Mouse (Mus musculus) liver, embryonic 14.5 days (tissue): ENCODE measurements at regions not wholly inside any gene's neighbourhood (a gene's known extent, or its start where the extent isn't known, plus 50 kb on each side); places are given as distances from the start of the nearest gene placed in this dataset.

ENCODE experiments used
- ATAC-seq: fragments of 200-750 bp; cut with Nextera tagmentation; 2 replicates; pipeline ENCODE4 v1.8.0; 2017; ENCODE audit warnings: moderate number of reproducible peaks, mild to moderate bottlenecking, moderate library complexity; ENCODE audit not compliant: insufficient read depth
- DNase-seq, 3 experiments: peaks; one replicate each; pipeline ENCODE4 v3.0.0-alpha.2; 2012 to 2013; ENCODE audit warnings: low read depth in 3 of 3, low spot score in 3 of 3
- H3K27ac ChIP-seq: fragments of 300-500 bp; sonication (generic); 2 replicates; pipeline ENCODE4 v1.5.1; 2014; ENCODE audit warnings: moderate library complexity, mild to moderate bottlenecking, control low read depth, inconsistent platforms
- H3K27me3 ChIP-seq: fragments of 300-500 bp; sonication (generic); 2 replicates; pipeline ENCODE4 v1.6.1; 2014; ENCODE audit warnings: mild to moderate bottlenecking, low read length, moderate library complexity; ENCODE audit not compliant: control insufficient read depth, insufficient read depth
- H3K36me3 ChIP-seq: fragments of 300-500 bp; sonication (generic); replicated peaks from 2 replicates; pipeline ENCODE4 v1.6.1; 2014; ENCODE audit warnings: low read depth; ENCODE audit not compliant: control insufficient read depth, insufficient read depth
- H3K4me1 ChIP-seq, 2 experiments: fragments of 200-500 bp in 1 of 2; fragments of 300-500 bp in 1 of 2; sonication (generic) in 1 of 2; replicated peaks; 2 replicates each; pipeline ENCODE4 v1.6.1; 2012 to 2014; ENCODE audit warnings: antibody characterized with exemption in 1 of 2, inconsistent platforms in 1 of 2, low read length in 1 of 2; ENCODE audit not compliant: control insufficient read depth in 2 of 2, insufficient read depth in 2 of 2
- H3K4me2 ChIP-seq: fragments of 300-500 bp; sonication (generic); 2 replicates; pipeline ENCODE4 v1.6.1; 2014; ENCODE audit warnings: low read depth, mild to moderate bottlenecking, control low read depth, moderate library complexity
- H3K4me3 ChIP-seq, 2 experiments: fragments of 200-500 bp in 1 of 2; fragments of 300-500 bp in 1 of 2; sonication (generic) in 1 of 2; 2 replicates each; pipeline ENCODE4 v1.5.1; 2012 to 2014; ENCODE audit warnings: low read depth in 2 of 2, low read length in 2 of 2, mild to moderate bottlenecking in 2 of 2, control low read depth in 1 of 2, inconsistent platforms in 1 of 2, moderate library complexity in 1 of 2; ENCODE audit not compliant: insufficient read depth in 1 of 2
- H3K9ac ChIP-seq: fragments of 300-500 bp; sonication (generic); replicated peaks from 2 replicates; pipeline ENCODE4 v1.6.1; 2014; ENCODE audit warnings: mild to moderate bottlenecking, control low read depth, moderate library complexity
- H3K9me3 ChIP-seq: fragments of 300-500 bp; sonication (generic); 2 replicates; pipeline ENCODE4 v1.6.1; 2016; ENCODE audit warnings: low read length, mixed read lengths; ENCODE audit not compliant: control insufficient read depth
- CTCF ChIP-seq: IDR thresholded peaks from 2 replicates; pipeline ENCODE4 v1.5.1; 2016; ENCODE audit warnings: antibody characterized with exemption, low read depth, control low read depth
- EP300 ChIP-seq: IDR thresholded peaks from 2 replicates; pipeline ENCODE4 v1.6.1; 2016; ENCODE audit warnings: antibody characterized with exemption, low read depth
- WGBS: fragments of 180-500 bp; shearing (Covaris S2); extraction: QIAGEN DNeasy Blood & Tissue Kit; methylation state at CpG from one replicate; pipeline ENCODE4 v1.1.7; 2014; ENCODE audit not compliant: insufficient replicate concordance; 5-methylcytosine and 5-hydroxymethylcytosine counted together

DNA sequence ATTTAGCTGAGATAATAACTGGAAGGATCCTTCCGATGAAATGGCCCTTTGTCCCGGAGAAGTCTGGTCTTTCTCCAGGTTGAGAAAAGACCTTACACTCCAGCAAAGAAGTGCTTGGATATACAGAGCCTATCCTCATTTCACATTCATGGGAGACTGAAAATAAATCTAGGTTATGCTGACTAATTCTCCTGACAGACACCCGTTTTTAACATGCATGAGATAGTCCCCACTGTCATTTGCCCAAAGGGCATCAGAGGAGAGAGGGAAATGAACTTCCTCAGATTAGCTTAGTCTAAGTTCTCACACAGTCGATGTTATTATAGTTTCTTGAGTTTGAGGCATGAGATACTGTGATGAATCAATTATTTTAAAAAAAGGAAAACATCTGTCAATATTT lies 99.7 kb upstream of the Irak1bp1 start:
- WGBS = 54% methylated on average over 4 of the region's 4 CpGs
- TF ChIP-seq CTCF (no peak), EP300 (no peak)
- no peak overlapping the region for H3K4me2 ChIP-seq
- no peaks in the 10 kb centered on the region for H3K36me3 ChIP-seq
- no peaks in the 10 kb centered on the region for H3K27me3 ChIP-seq
- ATAC-seq (no peak), DNase-seq (no peak)
- no peaks in the 10 kb centered on the region for H3K9me3 ChIP-seq
- H3K27ac ChIP-seq = no peak overlapping the region
- no peak overlapping the region for H3K9ac ChIP-seq
- no peak overlapping the region for H3K4me3 ChIP-seq
- no peaks in the 10 kb centered on the region for H3K4me1 ChIP-seq

DNA sequence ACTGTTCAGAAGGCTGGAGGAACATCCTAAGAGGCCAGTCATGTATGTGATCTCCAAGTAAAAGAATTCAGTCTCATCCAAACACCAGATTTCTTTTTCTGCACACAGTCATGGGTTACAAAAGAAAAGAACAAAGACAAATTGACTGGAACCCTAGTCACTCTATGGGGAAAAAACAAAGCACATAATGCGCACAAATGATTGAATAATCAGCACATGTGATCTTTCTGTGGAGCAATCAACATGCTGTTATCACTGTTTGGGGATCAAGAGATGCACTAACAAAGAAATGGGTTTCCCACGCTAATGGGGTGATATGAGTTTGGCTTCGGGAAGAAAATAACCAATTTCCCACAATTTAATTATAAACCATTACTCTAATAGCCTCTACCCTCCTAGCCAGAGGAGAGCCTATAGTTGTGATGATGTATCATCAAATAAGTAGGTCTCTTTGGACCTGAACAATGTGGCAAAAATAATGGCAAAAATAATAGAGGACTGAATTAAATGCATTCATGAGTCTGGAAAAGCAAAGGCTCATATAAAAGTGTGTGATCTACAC lies 96.2 kb upstream of the Irak1bp1 start:
- ATAC-seq = no peak
- TF ChIP-seq CTCF (no peak), EP300 (no peak)

GRCm38 (mm10) chr9:82734959-82735358 lies 94.4 kb upstream of the Irak1bp1 start:
- no peak overlapping the region for H3K4me2 ChIP-seq
- 32% methylated on average over 2 of the region's 2 CpGs for WGBS
- H3K9ac ChIP-seq = no peak overlapping the region
- H3K4me1 ChIP-seq = no peaks in the 10 kb centered on the region
- H3K27ac ChIP-seq = no peak overlapping the region
- H3K9me3 ChIP-seq = no peaks in the 10 kb centered on the region
- no peaks in the 10 kb centered on the region for H3K27me3 ChIP-seq
- H3K36me3 ChIP-seq = no peaks in the 10 kb centered on the region
- TF ChIP-seq EP300 (no peak), CTCF (no peak)
- DNase-seq (no peak), ATAC-seq (no peak)
- H3K4me3 ChIP-seq = no peak overlapping the region

More for the DNA sequence above, 96.2 kb upstream of the Irak1bp1 start:
- no peak overlapping the region for H3K27ac ChIP-seq
- H3K27me3 ChIP-seq = no peaks in the 10 kb centered on the region
- WGBS = 61% methylated on average over 3 of the region's 3 CpGs
- DNase-seq = no peak
- no peak overlapping the region for H3K4me2 ChIP-seq
- no peak overlapping the region for H3K9ac ChIP-seq
- no peaks in the 10 kb centered on the region for H3K36me3 ChIP-seq
- no peaks in the 10 kb centered on the region for H3K9me3 ChIP-seq
- no peaks in the 10 kb centered on the region for H3K4me1 ChIP-seq
- H3K4me3 ChIP-seq = no peak overlapping the region

DNA sequence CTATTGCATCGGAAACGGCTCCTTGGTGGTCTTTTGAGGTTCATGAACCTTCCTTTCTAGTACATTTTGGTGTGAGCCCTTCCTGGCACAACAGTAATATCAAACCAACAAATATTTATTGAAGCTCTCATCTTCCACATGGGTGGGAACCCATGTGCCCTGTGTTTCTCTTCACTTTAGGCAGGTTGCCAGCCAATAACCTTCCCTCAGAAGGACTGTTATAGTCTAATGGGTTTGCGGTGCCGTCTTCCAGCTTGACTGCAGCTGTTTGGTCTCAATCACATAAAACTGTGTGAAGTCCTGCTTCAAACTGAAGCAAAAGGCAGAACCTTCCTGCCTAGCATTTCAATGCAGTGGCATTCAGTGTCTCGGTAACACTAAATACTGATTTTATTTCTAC lies 69.4 kb upstream of the Irak1bp1 start:
- no peaks in the 10 kb centered on the region for H3K9me3 ChIP-seq
- no peaks in the 10 kb centered on the region for H3K4me1 ChIP-seq
- H3K9ac ChIP-seq = no peak overlapping the region
- ATAC-seq (no peak), DNase-seq (no peak)
- no peaks in the 10 kb centered on the region for H3K36me3 ChIP-seq
- H3K4me3 ChIP-seq = no peak overlapping the region
- WGBS = 69% methylated on average over 5 of the region's 5 CpGs
- no peak overlapping the region for H3K4me2 ChIP-seq
- H3K27ac ChIP-seq = no peak overlapping the region
- H3K27me3 ChIP-seq = no peaks in the 10 kb centered on the region
- TF ChIP-seq CTCF (no peak), EP300 (no peak)

- no peak overlapping the region for H3K9ac ChIP-seq
- H3K4me1 ChIP-seq = no peaks in the 10 kb centered on the region
- no peak overlapping the region for H3K4me3 ChIP-seq
- 64% methylated on average over 9 of the region's 9 CpGs for WGBS
- TF ChIP-seq CTCF (no peak), EP300 (no peak)
- no peaks in the 10 kb centered on the region for H3K9me3 ChIP-seq
- no peak overlapping the region for H3K4me2 ChIP-seq
- ATAC-seq (no peak), DNase-seq (no peak)
- H3K27ac ChIP-seq = no peak overlapping the region
- no peaks in the 10 kb centered on the region for H3K27me3 ChIP-seq
- H3K36me3 ChIP-seq = no peaks in the 10 kb centered on the region
These were observed 68.5 kb upstream of the Irak1bp1 start for GRCm38 (mm10) chr9:82760682-82761468.
